Mouse (Mus musculus) hindbrain, embryonic 12.5 days (tissue): ENCODE results near the gene Olfr1373. TPM values are rescaled to one million over a fixed set of nuclear protein-coding genes. Genes with fewer than 3 reads are reported as not detected.

Source experiments
- ATAC-seq: fragments of 200-750 bp; cut with Nextera tagmentation; 2 replicates; pipeline ENCODE4 v1.8.0; 2017; ENCODE audit warnings: moderate TSS enrichment; ENCODE audit not compliant: low FRiP score
- H3K27ac ChIP-seq: fragments of 300-500 bp; sonication (generic); 2 replicates; pipeline ENCODE4 v1.5.1; 2016; ENCODE audit warnings: mild to moderate bottlenecking
- H3K27me3 ChIP-seq: fragments of 300-500 bp; sonication (generic); 2 replicates; pipeline ENCODE4 v1.6.1; 2016; ENCODE audit warnings: mild to moderate bottlenecking
- H3K36me3 ChIP-seq: fragments of 300-500 bp; sonication (generic); 2 replicates; pipeline ENCODE4 v1.6.1; 2016; ENCODE audit warnings: mild to moderate bottlenecking
- H3K4me1 ChIP-seq: fragments of 300-500 bp; sonication (generic); 2 replicates; pipeline ENCODE4 v1.6.1; 2016
- H3K4me2 ChIP-seq: fragments of 300-500 bp; sonication (generic); replicated peaks from 2 replicates; pipeline ENCODE4 v1.6.1; 2016; ENCODE audit warnings: mild to moderate bottlenecking
- H3K4me3 ChIP-seq: fragments of 300-500 bp; sonication (generic); 2 replicates; pipeline ENCODE4 v1.5.1; 2016; ENCODE audit warnings: mild to moderate bottlenecking
- H3K9ac ChIP-seq: fragments of 300-500 bp; sonication (generic); 2 replicates; pipeline ENCODE4 v1.6.1; 2016; ENCODE audit warnings: mild to moderate bottlenecking, moderate library complexity
- H3K9me3 ChIP-seq: fragments of 300-500 bp; sonication (generic); replicated peaks from 2 replicates; pipeline ENCODE4 v1.6.1; 2016; ENCODE audit warnings: mild to moderate bottlenecking
- WGBS: fragments of 180-500 bp; shearing (Covaris S2); methylation state at CpG from one replicate; pipeline ENCODE4 v1.1.7; 2016; 5-methylcytosine and 5-hydroxymethylcytosine counted together
- microRNA-seq: library from miRNA; unstranded; fragments of <30 nt; microRNA quantifications from one replicate; pipeline ENCODE4, GENCODE M21; 2017
- polyA plus RNA-seq: library from polyadenylated mRNA; unstranded; fragments of >200 nt; fragmentation: Nextera tagmentation; extraction: Ambion mirVana; gene quantifications from 2 replicates; pipeline ENCODE4 v1.2.1, GENCODE M21; 2016

The Olfr1373 gene
- polyA plus RNA-seq, 1 experiment from 2014 or later, result not detected

GRCm38 (mm10) chr11:52102977-52103376 is 42.4 kb downstream of the Olfr1373 start:
- Histone ChIP-seq H3K36me3 (no peaks in the 10 kb centered on the region), H3K4me1 (peaks cover 27% of the 10 kb centered on the region), H3K9ac (no peak overlapping the region), H3K4me2 (no peak overlapping the region), H3K27me3 (no peaks in the 10 kb centered on the region), H3K9me3 (no peaks in the 10 kb centered on the region), H3K27ac (no peak overlapping the region), H3K4me3 (no peak overlapping the region)
- WGBS, result 88% methylated on average over 4 of the region's 4 CpGs
- no peak for ATAC-seq

GRCm38 (mm10) chr11:52099771-52100219 is 45.5 kb downstream of the Olfr1373 start:
- H3K27ac ChIP-seq, result peak overlapping the region; percentile 99; the same call in 1 of the 2 replicates

GRCm38 (mm10) chr11:52099031-52099761 is 46.1 kb downstream of the Olfr1373 start:
- Histone ChIP-seq H3K4me2 (peak overlapping the region; percentile 85), H3K36me3 (no peaks in the 10 kb centered on the region), H3K9me3 (no peaks in the 10 kb centered on the region), H3K27ac (peak overlapping the region; percentile 99), H3K4me1 (peaks cover 28% of the 10 kb centered on the region), H3K27me3 (no peaks in the 10 kb centered on the region), H3K4me3 (peak overlapping the region; percentile 98), H3K9ac (peak overlapping the region; percentile 100)
- ATAC-seq, result peak; percentile 88
- WGBS, result under 1% methylated on average over 53 of the region's 72 CpGs

More at GRCm38 (mm10) chr11:52099771-52100219, 45.5 kb downstream of the Olfr1373 start:
- Histone ChIP-seq H3K27me3 (no peaks in the 10 kb centered on the region), H3K36me3 (no peaks in the 10 kb centered on the region), H3K4me1 (peaks cover 29% of the 10 kb centered on the region), H3K4me2 (peak overlapping the region; percentile 85), H3K4me3 (peak overlapping the region; percentile 98), H3K9ac (peak overlapping the region; percentile 100), H3K9me3 (no peaks in the 10 kb centered on the region)
- no peak for ATAC-seq
- WGBS, result 7% methylated on average over 7 of the region's 7 CpGs

GRCm38 (mm10) chr11:52098398-52098946 is 46.9 kb downstream of the Olfr1373 start, which contains the start of gene Ppp2ca:
Ppp2ca (plus strand) TSS chr11:52098681.
- peak within 1 kb of the TSS; percentile 100 for H3K9ac ChIP-seq
- H3K27ac ChIP-seq, result peak within 1 kb of the TSS; percentile 99
- peak; percentile 98 for ATAC-seq
- peaks cover 27% of the 10 kb centered on the region for H3K4me1 ChIP-seq
- no peaks in the 10 kb centered on the region for H3K27me3 ChIP-seq
- H3K9me3 ChIP-seq, result no peaks in the 10 kb centered on the region
- WGBS, result under 1% methylated on average over 50 of the region's 53 CpGs
- peak within 1 kb of the TSS; percentile 85 for H3K4me2 ChIP-seq
- H3K4me3 ChIP-seq, result peak within 1 kb of the TSS; percentile 98
- no peaks in the 10 kb centered on the region for H3K36me3 ChIP-seq

GRCm38 (mm10) chr11:52097596-52097995 is 47.7 kb downstream of the Olfr1373 start:
- H3K27me3 ChIP-seq, result no peaks in the 10 kb centered on the region
- 83% methylated on average over 2 of the region's 2 CpGs for WGBS
- H3K4me2 ChIP-seq, result peak overlapping the region; percentile 85
- H3K9ac ChIP-seq, result peak overlapping the region; percentile 61; the same call in 1 of the 2 replicates
- peaks cover 27% of the 10 kb centered on the region for H3K4me1 ChIP-seq
- no peak for ATAC-seq
- no peak overlapping the region for H3K4me3 ChIP-seq
- no peaks in the 10 kb centered on the region for H3K9me3 ChIP-seq
- peak overlapping the region; percentile 99; the same call in 1 of the 2 replicates for H3K27ac ChIP-seq
- H3K36me3 ChIP-seq, result no peaks in the 10 kb centered on the region

- ATAC-seq, result no peak
- Histone ChIP-seq H3K4me1 (peaks cover 26% of the 10 kb centered on the region), H3K9me3 (no peaks in the 10 kb centered on the region), H3K27ac (no peak overlapping the region), H3K9ac (no peak overlapping the region), H3K4me2 (no peak overlapping the region), H3K27me3 (no peaks in the 10 kb centered on the region), H3K36me3 (no peaks in the 10 kb centered on the region), H3K4me3 (no peak overlapping the region)
- WGBS, result 73% methylated on average over 3 of the region's 3 CpGs
Observed at GRCm38 (mm10) chr11:52097016-52097415, 48.3 kb downstream of the Olfr1373 start.

Small RNAs within 50 kb of the gene (microRNA-seq; reads per million reads assigned to microRNA genes)
- gene Gm24157 (not detected), gene Mir3061 (24.1 reads per million, percentile 30 among the genes with 10 or more reads in this experiment)

Other genes starting within 250 kb of the Olfr1373 start
- 106 and 107 TPM in 2 replicates for gene Cdkn2aipnl, start 177.9 kb downstream of the Olfr1373 start, polyA plus RNA-seq
- 228 and 245 TPM in 2 replicates for gene Ube2b, start 144.8 kb downstream of the Olfr1373 start, polyA plus RNA-seq
- gene Cdkl3, start 141.3 kb downstream of the Olfr1373 start, polyA plus RNA-seq, result 17.4 and 17.5 TPM in 2 replicates
- gene Ppp2ca, start 46.8 kb downstream of the Olfr1373 start, polyA plus RNA-seq, result 123 and 126 TPM in 2 replicates
- gene Olfr1371, start 68.5 kb upstream of the Olfr1373 start, polyA plus RNA-seq, result not detected in 2 replicates
- 978 and 979 TPM in 2 replicates for gene Skp1a, start 86.5 kb upstream of the Olfr1373 start, polyA plus RNA-seq
- 7.6 and 8.6 TPM in 2 replicates for gene Tcf7, start 137.5 kb upstream of the Olfr1373 start, polyA plus RNA-seq
- 232 and 233 TPM in 2 replicates for gene Vdac1, start 215.3 kb upstream of the Olfr1373 start, polyA plus RNA-seq